Mouse (Mus musculus) gastrocnemius, postnatal 36 days (tissue): ENCODE results near the gene Tmprss11b. TPM values are rescaled to one million over a fixed set of nuclear protein-coding genes. Genes with fewer than 3 reads are reported as not detected.
A peak's percentile ranks its signal among the peaks of the same experiment; 100 is the strongest.
"Not testable (repeated sequence)": the region's sequence is repeated elsewhere in the genome, so short reads cannot be mapped to it uniquely, and the experiment has no call there.

Experiments
- DNase-seq, 2 experiments: peaks; one replicate each; pipeline ENCODE4 v3.0.0; 2022
- intact Hi-C: fragments of 180-260 bp; cut with DNase I; formaldehyde crosslinking; loops from one replicate; pipeline ENCODE4 v1.15.1; 2025
- long read RNA-seq, 2 experiments: library from polyadenylated mRNA; stranded (forward); transcript quantifications; one replicate each; pipeline ENCODE4 v2.0.0; 2021
- total RNA-seq, 2 experiments: library from RNA; stranded (reverse); gene quantifications; 2 replicates each; pipeline ENCODE4 v1.2.3; 2021

The Tmprss11b gene
- not detected for total RNA-seq
- long read RNA-seq, experiment 1, result 0 reads
- long read RNA-seq, experiment 2, result 0 reads

DNA sequence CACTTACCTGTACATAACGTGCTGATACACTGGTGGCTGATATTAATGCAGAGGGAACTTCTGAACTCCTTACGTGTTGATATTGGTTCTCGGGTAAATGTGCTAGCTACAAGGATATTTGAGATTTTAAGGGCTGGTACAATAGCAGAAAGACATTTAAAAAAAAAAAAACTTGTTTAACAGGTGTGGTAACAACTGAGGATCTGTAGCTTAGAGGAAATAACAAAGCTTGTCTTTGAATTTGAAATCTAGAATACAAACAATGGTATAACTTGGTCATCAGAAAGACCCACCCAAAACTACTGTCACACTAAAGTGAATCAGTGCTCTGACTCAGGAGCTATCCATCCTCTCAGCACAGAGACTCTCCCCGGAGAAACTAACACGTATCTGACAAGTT, at the start of gene Tmprss11b:
TSS of gene Tmprss11b (minus strand) at position 101 of the 400 bp plus-strand sequence.
- intact Hi-C loops, result no loop called here
- no peak for DNase-seq

DNA sequence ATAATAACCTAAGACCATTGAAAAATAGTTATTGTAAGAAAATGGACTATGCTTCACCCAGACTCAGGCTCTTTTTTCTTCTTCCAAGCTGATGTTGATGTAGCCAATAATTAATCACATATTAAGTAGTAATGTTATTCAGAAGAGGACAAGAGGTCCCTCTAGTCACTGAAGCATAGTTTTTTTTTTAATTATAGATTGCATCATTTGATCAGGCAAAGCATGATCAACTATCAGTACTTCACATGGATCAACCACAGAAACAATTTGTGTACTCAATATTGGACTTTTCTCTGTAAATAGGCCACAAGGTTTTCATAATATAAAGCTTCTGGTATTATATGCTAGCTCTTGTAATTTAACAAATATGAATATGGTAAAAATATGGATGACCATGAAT, 48.9 kb upstream of the Tmprss11b start:
- intact Hi-C loops, result no loop called here

GRCm38 (mm10) chr5:86722820-86723460, 46.8 kb upstream of the Tmprss11b start:
- intact Hi-C loops, result no loop called here
- DNase-seq, result no peak

More for the DNA sequence above, 48.9 kb upstream of the Tmprss11b start:
- DNase-seq, result no peak

GRCm38 (mm10) chr5:86714967-86715366, 38.8 kb upstream of the Tmprss11b start:
- DNase-seq, result no peak
- intact Hi-C loops, result no loop called here

- intact Hi-C loops, result loop anchor here (5.0 kb wide), 1 partner anchor 1132 kb away; no protein-coding TSS in a partner anchor
- DNase-seq, result no peak
These were observed 28.8 kb upstream of the Tmprss11b start for GRCm38 (mm10) chr5:86704923-86705322.

GRCm38 (mm10) chr5:86684667-86685066, 8.5 kb upstream of the Tmprss11b start:
- DNase-seq, result peak; percentile 15 to 20
- intact Hi-C loops, result no loop called here

DNA sequence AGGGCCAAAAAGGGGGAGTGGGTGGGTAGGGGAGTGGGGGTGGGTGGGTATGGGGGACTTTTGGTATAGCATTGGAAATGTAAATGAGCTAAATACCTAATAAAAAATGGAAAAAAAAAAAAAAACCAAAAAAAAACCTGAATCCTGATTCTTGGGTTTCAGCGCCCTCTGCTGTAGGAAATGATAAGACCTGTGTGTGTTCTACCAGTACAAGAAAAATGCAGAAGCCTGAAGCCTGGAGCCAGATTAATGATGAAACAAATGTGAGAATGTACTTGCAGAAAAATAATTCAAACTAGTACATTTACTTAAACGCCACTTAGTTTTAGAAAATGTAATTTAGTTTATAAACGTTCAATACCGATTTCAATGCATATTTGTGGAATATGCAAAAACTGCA, 27.0 kb downstream of the Tmprss11b start:
- intact Hi-C loops, DNase-seq: not testable (repeated sequence)

GRCm38 (mm10) chr5:86640795-86641194, 35.4 kb downstream of the Tmprss11b start:
- intact Hi-C loops, result no loop called here
- DNase-seq, result no peak

DNA sequence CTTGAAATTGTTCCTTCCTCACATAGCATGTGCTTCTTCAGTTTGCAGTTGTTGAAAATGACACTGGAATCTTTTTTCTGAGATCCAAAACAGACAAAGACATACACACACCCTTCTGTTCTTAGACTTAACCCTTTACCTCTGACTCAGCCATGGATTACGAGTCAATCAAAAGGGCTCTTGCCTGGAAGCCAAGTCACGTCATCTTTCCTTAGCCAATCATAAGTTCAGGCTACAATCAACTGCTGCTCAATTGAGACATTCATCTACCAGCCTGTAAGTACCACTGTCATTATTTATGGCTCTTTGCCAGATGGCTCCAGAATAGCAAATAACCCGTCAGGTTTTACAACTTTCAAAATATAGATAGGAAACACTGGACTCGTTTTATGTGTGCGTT, 43.8 kb downstream of the Tmprss11b start, which contains the start of gene Tmprss11f:
TSS of gene Tmprss11f (minus strand) at position 101 of the 400 bp plus-strand sequence.
- no peak for DNase-seq
- intact Hi-C loops, result no loop called here

GRCm38 (mm10) chr5:86630700-86631099, 45.5 kb downstream of the Tmprss11b start:
- intact Hi-C loops, result no loop called here
- no peak for DNase-seq

DNA sequence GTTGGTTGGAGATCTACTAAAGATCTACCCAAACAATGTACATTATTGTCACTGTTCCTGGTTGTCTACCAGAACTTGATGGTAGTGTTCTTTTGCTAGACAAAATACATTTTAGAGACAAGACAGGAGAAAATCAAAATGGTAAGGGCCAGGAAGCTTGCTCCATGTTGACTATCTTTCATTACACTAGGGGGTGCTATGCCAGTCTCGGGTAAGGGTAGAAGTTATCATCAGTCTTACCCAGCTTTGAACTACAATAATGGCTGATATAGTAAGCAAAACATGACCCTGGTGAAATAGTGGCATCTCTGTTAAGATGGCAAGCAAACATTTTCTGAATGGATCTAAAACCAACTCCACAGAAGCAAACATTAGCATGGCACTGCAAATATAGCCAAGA, 54.4 kb downstream of the Tmprss11b start:
- DNase-seq, result no peak
- intact Hi-C loops, result no loop called here

Other genes with a start within 250 kb of the Tmprss11b start
- gene Tmprss11a, start 207.4 kb downstream of the Tmprss11b start, total RNA-seq, result not detected
- not detected for gene Tmprss11g, start 157.8 kb downstream of the Tmprss11b start, total RNA-seq
- gene Tmprss11f, start 43.9 kb downstream of the Tmprss11b start, total RNA-seq, result not detected
- gene Tmprss11e, start 69.5 kb upstream of the Tmprss11b start, total RNA-seq, result not detected
- 10 to 100 TPM; 21.2 to 23.5 TPM for gene Ythdc1, start 127.9 kb upstream of the Tmprss11b start, total RNA-seq
- not detected for gene Ugt2b34, start 230.6 kb upstream of the Tmprss11b start, total RNA-seq